Mouse (Mus musculus): ENCODE data around the gene Cd2ap.
"Not testable (repeated sequence)": the region's sequence is repeated elsewhere in the genome, so short reads cannot be mapped to it uniquely, and the experiment has no call there.

The Cd2ap gene

GRCm38 (mm10) chr17:42876001-42876903 is at the start of gene Cd2ap:
TSS of gene Cd2ap (minus strand) at chr17:42876665.
- DNase-seq (ENCODE audit: low spot score), result peak; percentile 99

- no peak for DNase-seq (ENCODE audit: low spot score)
These were observed 48.3 kb upstream of the Cd2ap start for GRCm38 (mm10) chr17:42924731-42925130.

- no peak for DNase-seq (ENCODE audit: low spot score)
These were observed 42.3 kb upstream of the Cd2ap start for GRCm38 (mm10) chr17:42918810-42919209.

GRCm38 (mm10) chr17:42914726-42915125 is 38.3 kb upstream of the Cd2ap start:
- no peak for DNase-seq (ENCODE audit: low spot score)

- no peak for DNase-seq (ENCODE audit: low spot score)
These were observed 35.7 kb upstream of the Cd2ap start for GRCm38 (mm10) chr17:42912193-42912592.

- no peak for DNase-seq (ENCODE audit: low spot score)
These were observed 34.0 kb upstream of the Cd2ap start for GRCm38 (mm10) chr17:42910476-42910875.

GRCm38 (mm10) chr17:42909376-42909775 is 32.9 kb upstream of the Cd2ap start:
- no peak for DNase-seq (ENCODE audit: low spot score)

GRCm38 (mm10) chr17:42908744-42909370 is 32.4 kb upstream of the Cd2ap start:
- DNase-seq (ENCODE audit: low spot score), result no peak

GRCm38 (mm10) chr17:42908136-42908535 is 31.7 kb upstream of the Cd2ap start:
- no peak for DNase-seq (ENCODE audit: low spot score)

GRCm38 (mm10) chr17:42906456-42906855 is 30.0 kb upstream of the Cd2ap start:
- DNase-seq (ENCODE audit: low spot score), result not testable (repeated sequence)

GRCm38 (mm10) chr17:42905919-42906318 is 29.5 kb upstream of the Cd2ap start:
- no peak for DNase-seq (ENCODE audit: low spot score)

- no peak for DNase-seq (ENCODE audit: low spot score)
These were observed 24.3 kb upstream of the Cd2ap start for GRCm38 (mm10) chr17:42900795-42901194.

- DNase-seq (ENCODE audit: low spot score), result no peak
These were observed 10.8 kb upstream of the Cd2ap start for GRCm38 (mm10) chr17:42887282-42887707.

GRCm38 (mm10) chr17:42885091-42885501 is 8.6 kb upstream of the Cd2ap start:
- DNase-seq (ENCODE audit: low spot score), result no peak

- no peak for DNase-seq (ENCODE audit: low spot score)
These were observed 7.9 kb upstream of the Cd2ap start for GRCm38 (mm10) chr17:42884382-42884781.

- no peak for DNase-seq (ENCODE audit: low spot score)
These were observed 7.3 kb upstream of the Cd2ap start for GRCm38 (mm10) chr17:42883769-42884168.

- no peak for DNase-seq (ENCODE audit: low spot score)
These were observed 6.8 kb upstream of the Cd2ap start for GRCm38 (mm10) chr17:42883315-42883714.

- DNase-seq (ENCODE audit: low spot score), result no peak
These were observed 6.4 kb upstream of the Cd2ap start for GRCm38 (mm10) chr17:42882873-42883272.

GRCm38 (mm10) chr17:42876904-42877425 is 500 bp upstream of the Cd2ap start:
- DNase-seq (ENCODE audit: low spot score), result no peak

GRCm38 (mm10) chr17:42875571-42876000 is 879 bp downstream of the Cd2ap start:
- DNase-seq (ENCODE audit: low spot score), result peak; percentile 40

GRCm38 (mm10) chr17:42875015-42875414 is 1.4 kb downstream of the Cd2ap start:
- DNase-seq (ENCODE audit: low spot score), result no peak

GRCm38 (mm10) chr17:42870465-42870864 is 6.0 kb downstream of the Cd2ap start:
- DNase-seq (ENCODE audit: low spot score), result no peak

GRCm38 (mm10) chr17:42863186-42863585 is 13.3 kb downstream of the Cd2ap start:
- DNase-seq (ENCODE audit: low spot score), result no peak

Measured in urinary bladder, postnatal 25 days (tissue).